Mouse (Mus musculus) small intestine, adult 2 months (tissue): Measurements from ENCODE around the gene Inha. TPM values are rescaled to one million over a fixed set of nuclear protein-coding genes. Genes with fewer than 3 reads are reported as not detected.

Experiments
- H3K27ac ChIP-seq: fragments of 200-500 bp; 2 replicates; pipeline ENCODE4 v1.5.1; 2012; ENCODE audit warnings: low read depth, low read length, control low read depth, inconsistent platforms; ENCODE audit not compliant: insufficient read depth
- H3K27me3 ChIP-seq: fragments of 200-500 bp; 2 replicates; pipeline ENCODE4 v1.6.1; 2012; ENCODE audit warnings: mild to moderate bottlenecking, moderate library complexity, low read length, inconsistent platforms; ENCODE audit not compliant: control insufficient read depth, insufficient read depth
- H3K36me3 ChIP-seq: fragments of 200-500 bp; 2 replicates; pipeline ENCODE4 v1.6.1; 2012; ENCODE audit warnings: mild to moderate bottlenecking, low read length, control low read depth, inconsistent platforms; ENCODE audit not compliant: control insufficient read depth, insufficient read depth
- H3K4me1 ChIP-seq: fragments of 200-500 bp; 2 replicates; pipeline ENCODE4 v1.6.1; 2012; ENCODE audit warnings: low read length, inconsistent platforms, mixed read lengths; ENCODE audit not compliant: control insufficient read depth, insufficient read depth, insufficient read length
- H3K4me3 ChIP-seq: fragments of 200-500 bp; 2 replicates; pipeline ENCODE4 v1.5.1; 2012; ENCODE audit warnings: low read depth, mild to moderate bottlenecking, control low read depth, inconsistent platforms, low read length, moderate library complexity
- CTCF ChIP-seq: fragments of 200-500 bp; IDR thresholded peaks from 2 replicates; pipeline ENCODE4 v1.5.1; 2012; ENCODE audit warnings: low read depth, mild to moderate bottlenecking, control low read depth, inconsistent platforms, low read length, moderate library complexity, mixed read lengths; ENCODE audit not compliant: insufficient replicate concordance, insufficient read length; ENCODE audit errors: extremely low read depth
- POLR2A ChIP-seq: fragments of 200-500 bp; IDR thresholded peaks from 2 replicates; pipeline ENCODE4 v1.6.1; 2012; ENCODE audit warnings: low read depth, mild to moderate bottlenecking, control low read depth, inconsistent platforms, low read length, moderate library complexity
- WGBS: fragments of 180-500 bp; shearing (Covaris S2); methylation state at CpG from one replicate; pipeline ENCODE4 v1.1.7; 2018; 5-methylcytosine and 5-hydroxymethylcytosine counted together
- polyA plus RNA-seq: library from polyadenylated mRNA; depleted of rRNA; stranded (reverse); fragments of >200 nt; gene quantifications from 2 replicates; pipeline ENCODE4 v1.2.3, GENCODE M21; 2012

The Inha gene
- polyA plus RNA-seq, 1 experiment: 4.2 TPM

GRCm38 (mm10) chr1:75478916-75479634, 27.8 kb upstream of the Inha start, which contains the start of the genes Chpf and Tmem198:
Gene Chpf, minus strand, starts transcription at chr1:75479307.
Gene Tmem198, plus strand, starts transcription at chr1:75479532.
- TF ChIP-seq CTCF: no peak
- peak; percentile 31; the same call in 1 of the 2 replicates for TF ChIP-seq POLR2A
- Histone ChIP-seq H3K27ac (peak within 1 kb of the TSS; percentile 63), H3K36me3 (peaks cover 12% of the 10 kb centered on the region; the same call in 1 of the 2 replicates), H3K4me3 (peak within 1 kb of the TSS; percentile 88), H3K4me1 (peaks cover 13% of the 10 kb centered on the region), H3K27me3 (peaks cover 2% of the 10 kb centered on the region; the same call in 1 of the 2 replicates)
- under 1% methylated on average over 76 of the region's 76 CpGs for WGBS

DNA sequence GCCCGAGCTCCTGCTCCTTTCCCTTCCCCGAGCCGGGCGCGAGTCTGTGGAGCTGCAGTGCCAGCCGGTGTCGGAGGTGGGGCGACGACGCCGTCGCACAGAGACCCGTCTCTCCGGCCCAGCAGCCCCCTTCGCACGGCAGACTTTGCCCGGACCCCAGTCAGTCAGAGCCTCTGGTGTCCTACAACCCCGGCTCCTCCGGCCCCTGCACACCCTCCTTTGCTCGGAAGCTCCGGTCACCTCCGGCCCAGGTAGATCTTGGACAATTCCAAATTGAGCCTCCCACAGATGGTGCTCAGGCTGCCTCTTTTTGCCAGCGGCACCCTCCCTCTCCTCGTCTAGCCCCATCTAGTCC, 27.3 kb upstream of the Inha start:
- TF ChIP-seq CTCF: no peak
- TF ChIP-seq POLR2A: no peak
- Histone ChIP-seq H3K4me1 (peaks cover 13% of the 10 kb centered on the region), H3K36me3 (peaks cover 10% of the 10 kb centered on the region; the same call in 1 of the 2 replicates), H3K27ac (no peak overlapping the region), H3K4me3 (peak overlapping the region; percentile 88), H3K27me3 (peaks cover 2% of the 10 kb centered on the region; the same call in 1 of the 2 replicates)
- WGBS: 2% methylated on average over 24 of the region's 24 CpGs

DNA sequence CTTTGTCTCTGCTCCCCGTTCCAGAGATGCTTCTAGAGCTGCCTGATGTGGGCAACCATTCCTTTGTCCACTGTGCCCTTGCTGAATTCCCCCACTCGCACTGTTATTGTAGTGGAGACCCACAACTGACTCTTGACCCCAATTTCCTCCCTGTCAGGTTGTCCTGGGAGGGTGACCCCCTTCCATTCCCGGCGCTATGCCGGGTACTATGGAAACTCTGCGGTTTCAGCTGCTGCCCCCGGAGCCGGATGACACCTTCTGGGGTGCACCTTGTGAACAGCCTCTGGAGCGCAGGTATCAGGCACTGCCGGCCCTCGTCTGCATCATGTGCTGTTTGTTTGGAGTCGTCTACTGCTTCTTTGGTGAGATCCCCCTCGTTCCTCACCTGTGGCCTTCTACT, 26.8 kb upstream of the Inha start:
- H3K4me3 ChIP-seq: no peak overlapping the region
- H3K27ac ChIP-seq: no peak overlapping the region
- peaks cover 7% of the 10 kb centered on the region; the same call in 1 of the 2 replicates for H3K36me3 ChIP-seq
- 27% methylated on average over 13 of the region's 13 CpGs for WGBS
- TF ChIP-seq CTCF (no peak), POLR2A (no peak)
- peaks cover 13% of the 10 kb centered on the region for H3K4me1 ChIP-seq
- peaks cover 2% of the 10 kb centered on the region; the same call in 1 of the 2 replicates for H3K27me3 ChIP-seq

- 85% methylated on average over 7 of the region's 7 CpGs for WGBS
- Histone ChIP-seq H3K27me3 (peaks cover 2% of the 10 kb centered on the region; the same call in 1 of the 2 replicates), H3K4me3 (no peak overlapping the region), H3K27ac (no peak overlapping the region), H3K36me3 (0 out of 2 replicates have a peak, but pooled peaks cover 4% of the 10 kb centered on the region), H3K4me1 (peaks cover 13% of the 10 kb centered on the region)
- TF ChIP-seq POLR2A: no peak
- TF ChIP-seq CTCF: no peak
Observed at GRCm38 (mm10) chr1:75480735-75481134, 26.1 kb upstream of the Inha start.

GRCm38 (mm10) chr1:75486561-75486960, 20.3 kb upstream of the Inha start:
- WGBS: 16% methylated on average over 24 of the region's 24 CpGs
- Histone ChIP-seq H3K27ac (no peak overlapping the region), H3K4me3 (0 out of 2 replicates have a peak overlapping the region, but pooled peaks have one; percentile 69), H3K4me1 (peaks cover 7% of the 10 kb centered on the region), H3K27me3 (peaks cover 14% of the 10 kb centered on the region; the same call in 1 of the 2 replicates), H3K36me3 (no peaks in the 10 kb centered on the region)
- TF ChIP-seq POLR2A: no peak
- no peak for TF ChIP-seq CTCF

- Histone ChIP-seq H3K36me3 (no peaks in the 10 kb centered on the region), H3K4me1 (peaks cover 7% of the 10 kb centered on the region), H3K27ac (no peak overlapping the region), H3K27me3 (peaks cover 14% of the 10 kb centered on the region; the same call in 1 of the 2 replicates), H3K4me3 (peak overlapping the region; percentile 69)
- TF ChIP-seq POLR2A (no peak), CTCF (no peak)
- 5% methylated on average over 13 of the region's 13 CpGs for WGBS
Observed at GRCm38 (mm10) chr1:75487040-75487404, 19.9 kb upstream of the Inha start.

DNA sequence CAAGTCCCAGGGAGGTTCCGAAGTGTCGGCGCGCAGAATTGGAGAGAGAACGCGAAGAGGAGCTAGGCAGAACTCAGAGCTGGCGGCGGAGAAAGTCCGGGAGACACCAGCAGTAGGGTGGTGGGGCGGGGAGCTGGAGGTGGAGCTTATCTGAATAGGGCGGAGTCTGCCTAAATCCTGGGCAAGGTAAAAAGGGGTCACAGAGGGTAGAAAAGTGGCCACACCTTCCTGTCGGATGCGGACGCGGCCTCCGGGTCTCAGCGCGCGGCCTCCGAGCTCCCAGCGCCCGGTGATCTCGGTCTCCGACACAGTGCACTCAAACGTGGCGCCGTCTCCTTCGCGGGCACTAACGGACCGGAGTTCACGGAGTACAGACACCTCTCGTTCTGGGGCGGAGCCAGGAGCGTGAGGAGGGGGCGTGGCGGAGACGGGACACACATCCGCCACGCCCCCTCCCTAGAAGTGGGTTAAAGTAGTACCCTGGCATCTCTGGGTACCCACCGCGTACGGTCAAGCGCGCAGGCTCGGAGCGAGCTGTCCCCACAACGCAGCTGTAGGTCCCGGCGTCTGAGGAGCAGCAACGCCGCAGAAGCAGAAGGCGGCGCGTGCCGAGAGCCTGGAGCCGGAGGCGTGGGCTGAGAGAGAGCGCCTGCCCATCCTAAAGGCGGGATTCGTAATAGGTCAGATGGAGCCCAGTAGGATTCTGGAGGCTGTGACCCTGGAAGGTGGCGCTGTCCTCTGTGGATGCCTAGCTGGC, 19.3 kb upstream of the Inha start:
- TF ChIP-seq POLR2A (no peak), CTCF (no peak)
- Histone ChIP-seq H3K27me3 (peaks cover 14% of the 10 kb centered on the region; the same call in 1 of the 2 replicates), H3K4me3 (peak overlapping the region; percentile 69), H3K36me3 (no peaks in the 10 kb centered on the region), H3K4me1 (peaks cover 7% of the 10 kb centered on the region), H3K27ac (no peak overlapping the region)
- WGBS: 1% methylated on average over 62 of the region's 62 CpGs
